Mouse (Mus musculus): ENCODE data around the gene Zfp428.
"Not testable (repeated sequence)": the region's sequence is repeated elsewhere in the genome, so short reads cannot be mapped to it uniquely, and the experiment has no call there.

Gene Zfp428

GRCm38 (mm10) chr7:24506476-24506837 lies 349 bp upstream of the Zfp428 start:
- in situ Hi-C loops (cut with MboI; ENCODE audit: low pct_unique_long_range_greater_than_20kb in 1 of 2, low sequenced_read_pairs in 2 of 2, unreplicated experiment in 1 of 2): no loop called here

GRCm38 (mm10) chr7:24507726-24508114 lies 914 bp downstream of the Zfp428 start:
- in situ Hi-C loops (cut with MboI; ENCODE audit: low pct_unique_long_range_greater_than_20kb in 1 of 2, low sequenced_read_pairs in 2 of 2, unreplicated experiment in 1 of 2): no loop called here

GRCm38 (mm10) chr7:24512355-24512754 lies 5.5 kb downstream of the Zfp428 start, which contains the start of gene AC161166.1:
AC161166.1 (minus strand) TSS chr7:24512455.
- in situ Hi-C loops (cut with MboI; ENCODE audit: low pct_unique_long_range_greater_than_20kb in 1 of 2, low sequenced_read_pairs in 2 of 2, unreplicated experiment in 1 of 2): no loop called here

GRCm38 (mm10) chr7:24516319-24516718 lies 9.5 kb downstream of the Zfp428 start:
- in situ Hi-C loops (cut with MboI; ENCODE audit: low pct_unique_long_range_greater_than_20kb in 1 of 2, low sequenced_read_pairs in 2 of 2, unreplicated experiment in 1 of 2): not testable (repeated sequence)

GRCm38 (mm10) chr7:24517077-24517476 lies 10.3 kb downstream of the Zfp428 start:
- in situ Hi-C loops (cut with MboI; ENCODE audit: low pct_unique_long_range_greater_than_20kb in 1 of 2, low sequenced_read_pairs in 2 of 2, unreplicated experiment in 1 of 2): no loop called here

- in situ Hi-C loops (cut with MboI; ENCODE audit: low pct_unique_long_range_greater_than_20kb in 1 of 2, low sequenced_read_pairs in 2 of 2, unreplicated experiment in 1 of 2): no loop called here
Measured at GRCm38 (mm10) chr7:24517654-24518053, 10.8 kb downstream of the Zfp428 start.

- in situ Hi-C loops (cut with MboI; ENCODE audit: low pct_unique_long_range_greater_than_20kb in 1 of 2, low sequenced_read_pairs in 2 of 2, unreplicated experiment in 1 of 2): no loop called here
Measured at GRCm38 (mm10) chr7:24519130-24519529, 12.3 kb downstream of the Zfp428 start.

- in situ Hi-C loops (cut with MboI; ENCODE audit: low pct_unique_long_range_greater_than_20kb in 1 of 2, low sequenced_read_pairs in 2 of 2, unreplicated experiment in 1 of 2): not testable (repeated sequence)
Measured at GRCm38 (mm10) chr7:24520054-24520453, 13.2 kb downstream of the Zfp428 start.

- in situ Hi-C loops (cut with MboI; ENCODE audit: low pct_unique_long_range_greater_than_20kb in 1 of 2, low sequenced_read_pairs in 2 of 2, unreplicated experiment in 1 of 2): no loop called here
Measured at GRCm38 (mm10) chr7:24522805-24523204, 16.0 kb downstream of the Zfp428 start.

- in situ Hi-C loops (cut with MboI; ENCODE audit: low pct_unique_long_range_greater_than_20kb in 1 of 2, low sequenced_read_pairs in 2 of 2, unreplicated experiment in 1 of 2): no loop called here
Measured at GRCm38 (mm10) chr7:24523723-24524122, 16.9 kb downstream of the Zfp428 start.

GRCm38 (mm10) chr7:24524978-24525377 lies 18.2 kb downstream of the Zfp428 start:
- in situ Hi-C loops (cut with MboI; ENCODE audit: low pct_unique_long_range_greater_than_20kb in 1 of 2, low sequenced_read_pairs in 2 of 2, unreplicated experiment in 1 of 2): no loop called here

- in situ Hi-C loops (cut with MboI; ENCODE audit: low pct_unique_long_range_greater_than_20kb in 1 of 2, low sequenced_read_pairs in 2 of 2, unreplicated experiment in 1 of 2): no loop called here
Measured at GRCm38 (mm10) chr7:24525686-24526420, 19.0 kb downstream of the Zfp428 start.

GRCm38 (mm10) chr7:24528861-24529260 lies 22.1 kb downstream of the Zfp428 start:
- in situ Hi-C loops (cut with MboI; ENCODE audit: low pct_unique_long_range_greater_than_20kb in 1 of 2, low sequenced_read_pairs in 2 of 2, unreplicated experiment in 1 of 2): no loop called here

GRCm38 (mm10) chr7:24529580-24529979 lies 22.8 kb downstream of the Zfp428 start:
- in situ Hi-C loops (cut with MboI; ENCODE audit: low pct_unique_long_range_greater_than_20kb in 1 of 2, low sequenced_read_pairs in 2 of 2, unreplicated experiment in 1 of 2): no loop called here

GRCm38 (mm10) chr7:24530062-24530931 lies 23.5 kb downstream of the Zfp428 start, which contains the start of gene Irgq:
Irgq (plus strand) TSS chr7:24530689.
- in situ Hi-C loops (cut with MboI; ENCODE audit: low pct_unique_long_range_greater_than_20kb in 1 of 2, low sequenced_read_pairs in 2 of 2, unreplicated experiment in 1 of 2): loop anchor here in 1 of 2 experiments (5.0 kb wide), 2 partner anchors 53 to 67 kb away; no protein-coding TSS in a partner anchor

GRCm38 (mm10) chr7:24531211-24531971 lies 24.6 kb downstream of the Zfp428 start:
- in situ Hi-C loops (cut with MboI; ENCODE audit: low pct_unique_long_range_greater_than_20kb in 1 of 2, low sequenced_read_pairs in 2 of 2, unreplicated experiment in 1 of 2): loop anchor here in 1 of 2 experiments (5.0 kb wide), 2 partner anchors 54 to 66 kb away; no protein-coding TSS in a partner anchor

- in situ Hi-C loops (cut with MboI; ENCODE audit: low pct_unique_long_range_greater_than_20kb in 1 of 2, low sequenced_read_pairs in 2 of 2, unreplicated experiment in 1 of 2): loop anchor here in 1 of 2 experiments (5.0 kb wide), 2 partner anchors 56 to 64 kb away; no protein-coding TSS in a partner anchor
Measured at GRCm38 (mm10) chr7:24533031-24533571, 26.3 kb downstream of the Zfp428 start.

- in situ Hi-C loops (cut with MboI; ENCODE audit: low pct_unique_long_range_greater_than_20kb in 1 of 2, low sequenced_read_pairs in 2 of 2, unreplicated experiment in 1 of 2): loop anchor here in 1 of 2 experiments (5.0 kb wide), 2 partner anchors 57 to 63 kb away; no protein-coding TSS in a partner anchor
Measured at GRCm38 (mm10) chr7:24533806-24534205, 27.0 kb downstream of the Zfp428 start.

Measured in mouse embryonic stem cell (cell line).